Mouse (Mus musculus) bone marrow, adult 2 months (tissue): ENCODE results near the gene Flcn. TPM values are rescaled to one million over a fixed set of nuclear protein-coding genes. Genes with fewer than 3 reads are reported as not detected.

ENCODE experiments used
- H3K27ac ChIP-seq: fragments of 200-500 bp; 2 replicates; pipeline ENCODE4 v1.5.1; 2012; ENCODE audit warnings: low read depth, mild to moderate bottlenecking, control low read depth, inconsistent platforms, low read length; ENCODE audit not compliant: control insufficient read depth, poor library complexity, insufficient read depth
- H3K4me1 ChIP-seq: fragments of 200-500 bp; 2 replicates; pipeline ENCODE4 v1.6.1; 2011; ENCODE audit warnings: low read length; ENCODE audit not compliant: control insufficient read depth, insufficient read depth
- H3K4me3 ChIP-seq: fragments of 200-500 bp; replicated peaks from 2 replicates; pipeline ENCODE3; 2011; ENCODE audit warnings: mild to moderate bottlenecking, low read depth, low read length, control low read depth; ENCODE audit not compliant: control insufficient read depth
- CTCF ChIP-seq: fragments of 200-500 bp; IDR thresholded peaks from 2 replicates; pipeline ENCODE4 v1.5.1; 2011; ENCODE audit warnings: low read length, control low read depth; ENCODE audit not compliant: control insufficient read depth, insufficient read depth
- POLR2A ChIP-seq: fragments of 200-500 bp; IDR thresholded peaks from 2 replicates; pipeline ENCODE4 v1.6.1; 2011; ENCODE audit warnings: low read depth, mild to moderate bottlenecking, control low read depth, low read length, borderline replicate concordance; ENCODE audit not compliant: control insufficient read depth
- WGBS: fragments of 180-500 bp; shearing (Covaris S2); methylation state at CpG from one replicate; pipeline ENCODE4 v1.1.7; 2018; 5-methylcytosine and 5-hydroxymethylcytosine counted together
- polyA plus RNA-seq: library from polyadenylated mRNA; stranded (reverse); fragments of >200 nt; gene quantifications from 2 replicates; pipeline ENCODE4 v1.2.4, GENCODE M21; 2011; ENCODE audit warnings: low replicate concordance; ENCODE audit not compliant: missing spikeins, insufficient read depth, insufficient read length

Flcn gene
- 10.0 and 20.5 TPM in 2 replicates for polyA plus RNA-seq

DNA sequence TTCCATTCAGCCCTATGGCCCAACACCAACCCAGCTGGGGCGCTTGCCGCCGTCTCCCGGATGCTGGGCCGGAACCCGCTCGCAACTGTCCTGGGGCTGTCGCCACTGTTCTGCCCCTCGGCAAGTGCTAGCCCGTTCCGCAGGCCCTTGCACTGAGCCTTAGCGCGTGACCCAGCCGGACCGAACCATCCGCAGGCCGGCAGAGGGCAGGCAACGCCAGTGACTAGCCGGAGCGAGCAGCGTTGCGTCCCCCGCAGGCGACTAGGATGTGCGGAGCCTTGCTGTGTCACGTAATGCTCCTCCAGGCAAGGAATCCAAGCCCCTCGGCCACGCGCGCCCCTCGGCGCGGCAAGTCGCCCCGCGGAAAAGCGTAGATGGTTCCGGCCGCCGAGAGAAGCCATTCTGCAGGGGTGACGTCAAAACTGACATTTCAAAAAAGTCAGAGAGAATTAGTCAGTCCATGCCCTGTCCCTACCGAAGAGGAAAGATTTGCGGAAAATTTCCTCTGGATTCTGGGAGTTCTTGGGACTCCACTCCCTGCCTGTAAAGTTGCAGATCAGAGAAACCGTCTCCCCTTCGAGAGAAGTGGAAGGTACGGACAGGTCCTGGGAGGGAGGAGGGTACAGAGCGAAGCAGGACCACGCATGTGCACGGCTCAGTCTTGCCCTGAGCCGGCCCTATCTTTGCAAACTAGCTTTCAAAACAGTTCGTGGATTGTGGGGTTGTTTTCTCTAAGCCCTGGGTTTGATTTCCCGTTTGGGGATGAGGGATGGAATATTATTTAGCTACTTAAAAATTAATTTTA, at the start of gene Flcn:
TSS of gene Flcn (minus strand) at position 347 of the 805 bp plus-strand sequence.
- Histone ChIP-seq H3K4me1 (peaks cover 4% of the 10 kb centered on the region; the same call in 1 of the 2 replicates), H3K27ac (peak within 1 kb of the TSS; percentile 97), H3K4me3 (peak within 1 kb of the TSS; percentile 87)
- TF ChIP-seq POLR2A (peak; percentile 97), CTCF (0 out of 2 replicates have a peak, but pooled peaks have one; percentile 7)
- under 1% methylated on average over 52 of the region's 52 CpGs for WGBS

DNA sequence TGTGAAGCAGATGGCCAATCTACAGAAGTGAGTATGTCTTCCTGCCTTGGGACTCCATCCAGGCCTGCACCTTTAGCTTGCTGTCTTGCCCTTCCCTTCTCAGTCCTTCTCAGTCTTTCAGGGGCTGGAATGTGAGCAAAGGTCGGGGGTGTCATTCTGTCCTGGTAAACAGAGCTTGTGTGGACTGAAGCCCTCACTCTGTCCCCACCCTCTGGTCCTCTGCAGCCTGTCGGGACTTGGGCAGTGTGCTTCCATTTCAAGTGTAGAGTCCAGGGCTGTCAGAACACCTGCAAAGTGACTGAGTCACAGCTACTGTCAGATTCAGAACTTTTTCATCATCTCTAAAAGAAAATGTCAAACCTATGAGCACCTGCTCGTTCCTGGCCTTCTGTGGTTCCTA, 43.0 kb upstream of the Flcn start:
- Histone ChIP-seq H3K4me1 (no peaks in the 10 kb centered on the region; the same call in 1 of the 2 replicates), H3K4me3 (no peak overlapping the region), H3K27ac (no peak overlapping the region)
- TF ChIP-seq CTCF: no peak
- TF ChIP-seq POLR2A: no peak
- 78% methylated on average over 3 of the region's 3 CpGs for WGBS

DNA sequence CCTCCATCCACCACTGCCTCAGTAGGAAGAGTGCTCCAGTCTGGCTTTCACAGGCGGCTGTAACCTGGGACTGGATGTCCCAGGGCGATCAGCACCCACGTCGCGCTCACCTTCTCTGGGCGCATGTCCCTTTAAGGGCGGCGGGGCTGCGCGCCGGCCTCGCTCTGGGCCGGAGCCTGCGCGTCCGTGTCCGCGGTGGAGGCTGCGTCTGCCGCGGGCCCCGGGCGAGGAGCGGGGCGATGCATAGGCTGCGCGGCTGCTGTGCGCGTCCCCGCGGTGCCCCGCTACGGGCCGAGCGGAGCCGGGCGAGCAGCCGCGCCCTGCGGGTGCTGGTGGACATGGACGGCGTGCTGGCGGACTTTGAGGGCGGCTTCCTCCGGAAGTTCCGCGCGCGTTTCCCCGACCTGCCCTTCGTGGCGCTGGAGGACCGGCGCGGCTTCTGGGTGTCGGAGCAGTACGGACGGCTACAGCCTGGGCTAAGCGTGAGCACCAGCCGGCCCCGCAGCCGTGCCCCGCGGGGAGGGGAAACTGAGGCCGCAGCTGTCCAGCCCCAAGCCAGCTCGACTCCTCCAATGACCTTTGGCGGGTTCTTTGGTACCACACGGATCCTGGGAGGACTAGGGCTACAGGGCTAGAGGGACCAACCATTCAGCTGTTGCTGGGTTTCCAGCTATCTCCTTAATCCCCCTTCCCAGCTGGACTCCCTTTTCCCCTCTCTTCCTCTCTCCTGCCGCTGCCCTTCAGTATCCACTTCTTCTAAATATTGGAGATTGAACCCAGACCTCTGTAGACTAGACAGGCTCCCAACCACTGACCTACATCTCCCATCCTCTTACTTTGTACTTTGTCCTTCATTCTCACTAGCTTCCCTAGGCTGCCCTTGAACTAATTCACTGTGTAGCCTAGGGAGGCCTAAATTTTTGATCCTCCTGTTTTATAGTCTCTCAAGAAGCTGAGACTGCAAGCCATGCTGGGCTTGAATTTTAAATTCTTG, 38.4 kb upstream of the Flcn start:
- H3K27ac ChIP-seq: peak overlapping the region; percentile 81
- no peaks in the 10 kb centered on the region; the same call in 1 of the 2 replicates for H3K4me1 ChIP-seq
- H3K4me3 ChIP-seq: peak overlapping the region; percentile 72
- under 1% methylated on average over 69 of the region's 69 CpGs for WGBS
- 0 out of 2 replicates have a peak, but pooled peaks have one; percentile 39 for TF ChIP-seq POLR2A
- no peak for TF ChIP-seq CTCF

DNA sequence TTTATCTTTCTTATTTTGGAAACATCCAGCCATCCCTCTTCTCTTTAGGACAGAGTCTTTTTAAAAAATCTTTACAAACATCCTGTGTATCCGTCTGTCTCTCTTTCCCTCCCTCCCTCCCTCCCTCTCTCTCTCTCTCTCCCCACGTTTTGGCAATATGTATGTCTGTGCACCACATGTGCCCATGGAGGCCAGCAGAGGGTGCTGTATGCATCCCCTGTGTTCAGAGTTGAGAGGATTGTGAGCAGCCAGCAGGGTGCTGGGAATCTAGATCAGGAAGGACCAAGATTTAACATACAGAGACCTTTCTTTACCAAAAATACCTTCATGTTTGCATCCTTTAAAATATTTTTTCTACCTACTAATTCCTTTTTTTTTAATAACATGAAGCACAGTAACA, 37.3 kb upstream of the Flcn start:
- TF ChIP-seq POLR2A (no peak), CTCF (peak; percentile 82)
- Histone ChIP-seq H3K27ac (no peak overlapping the region), H3K4me1 (no peaks in the 10 kb centered on the region; the same call in 1 of the 2 replicates), H3K4me3 (no peak overlapping the region)
- 4% methylated on average over 2 of the region's 2 CpGs for WGBS

DNA sequence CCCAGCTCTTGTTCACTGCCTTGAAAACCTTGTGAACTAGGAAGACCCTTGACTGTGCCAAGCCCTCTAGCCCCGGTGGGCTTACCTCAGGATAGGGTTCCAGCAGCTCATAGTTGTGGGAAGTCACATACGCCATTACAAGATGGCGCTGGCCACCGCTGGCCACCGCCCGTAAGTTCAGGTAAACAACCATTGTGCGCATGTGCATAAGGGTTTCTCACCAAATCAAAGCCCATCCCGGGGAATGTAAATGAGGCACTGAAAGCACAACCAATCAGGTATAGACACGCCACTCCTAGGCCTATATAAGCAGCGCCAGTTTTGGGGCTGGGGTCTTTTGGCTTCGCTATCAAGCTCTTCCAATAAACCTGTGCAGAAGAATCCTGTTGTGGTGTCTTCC, 36.5 kb upstream of the Flcn start:
- Histone ChIP-seq H3K27ac (no peak overlapping the region), H3K4me3 (no peak overlapping the region), H3K4me1 (no peaks in the 10 kb centered on the region; the same call in 1 of the 2 replicates)
- WGBS: 83% methylated on average over 11 of the region's 11 CpGs
- TF ChIP-seq CTCF: no peak
- TF ChIP-seq POLR2A: no peak

DNA sequence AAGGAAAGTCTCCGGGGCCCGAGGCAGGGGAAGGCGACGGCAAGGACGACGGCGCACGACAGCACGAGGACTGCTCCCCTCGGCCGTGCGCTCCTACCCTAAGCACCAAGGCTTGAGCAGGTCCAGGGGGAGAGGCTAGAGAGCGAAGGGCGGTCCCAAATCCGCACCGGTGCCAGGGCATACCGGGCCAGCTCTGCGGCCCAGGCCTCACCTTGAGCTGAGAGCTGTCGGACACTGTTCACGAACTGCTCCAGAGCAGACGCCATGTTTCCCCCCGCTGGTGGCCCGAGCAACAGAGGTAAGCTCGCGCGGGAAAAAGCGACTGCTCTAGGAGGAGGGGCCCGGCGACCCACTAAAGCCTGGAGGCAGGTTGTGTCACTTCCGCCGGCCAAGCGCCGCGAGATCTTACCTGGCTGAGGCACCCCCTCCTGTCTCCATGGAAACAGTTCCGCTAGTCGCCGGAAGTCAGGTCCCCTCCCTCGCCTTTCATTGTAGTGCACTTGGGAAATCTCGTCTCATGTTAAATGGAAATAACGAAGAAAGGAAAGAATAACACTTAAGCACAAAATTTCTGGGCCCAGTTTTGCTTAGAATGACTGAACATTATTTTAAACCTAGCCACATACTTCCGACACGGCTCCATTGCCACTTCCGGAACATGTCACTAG, 29.8 kb upstream of the Flcn start, which contains the start of gene Cops3:
TSS of gene Cops3 (minus strand) at position 380 of the 668 bp plus-strand sequence.
- no peaks in the 10 kb centered on the region; the same call in 1 of the 2 replicates for H3K4me1 ChIP-seq
- peak within 1 kb of the TSS; percentile 92 for H3K27ac ChIP-seq
- H3K4me3 ChIP-seq: peak within 1 kb of the TSS; percentile 97
- TF ChIP-seq CTCF: no peak
- TF ChIP-seq POLR2A: peak; percentile 60; the same call in 1 of the 2 replicates
- under 1% methylated on average over 42 of the region's 43 CpGs for WGBS

DNA sequence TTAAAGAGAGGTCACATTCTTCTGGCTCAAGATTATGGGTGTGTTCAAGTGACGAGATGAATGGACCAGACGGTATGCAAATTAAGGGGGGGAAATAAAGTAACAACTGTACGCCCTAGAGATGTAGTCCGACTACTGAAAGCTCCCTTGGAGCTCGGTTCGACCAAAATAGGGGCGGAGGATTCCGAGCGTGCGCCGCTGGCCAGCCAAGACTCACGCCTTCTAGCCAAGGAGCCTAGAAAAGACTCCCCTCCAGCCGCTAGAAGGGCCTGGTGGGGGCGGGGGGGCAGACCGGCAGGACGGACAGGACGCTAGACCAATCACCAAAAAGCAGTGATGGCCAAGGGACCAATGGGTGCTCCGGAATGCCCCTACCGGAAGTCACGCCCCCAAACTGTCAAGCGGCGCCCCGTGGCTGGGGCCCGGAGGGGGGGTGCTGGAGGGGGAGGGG, 29.2 kb upstream of the Flcn start, which contains the start of gene Nt5m:
TSS of gene Nt5m (plus strand) at position 440 of the 451 bp plus-strand sequence.
- H3K4me3 ChIP-seq: peak within 1 kb of the TSS; percentile 97
- H3K4me1 ChIP-seq: no peaks in the 10 kb centered on the region; the same call in 1 of the 2 replicates
- peak within 1 kb of the TSS; percentile 92 for H3K27ac ChIP-seq
- TF ChIP-seq CTCF: no peak
- under 1% methylated on average over 24 of the region's 24 CpGs for WGBS
